Mouse (Mus musculus) embryonic fibroblast, embryonic 13.5 days (primary cell): ENCODE results near the gene Itgb2l.

ENCODE experiments used
- CTCF ChIP-seq: IDR thresholded peaks from 2 replicates; pipeline ENCODE4 v1.5.1; 2011; ENCODE audit warnings: mild to moderate bottlenecking, control low read depth, low read length, moderate library complexity, borderline replicate concordance; ENCODE audit not compliant: insufficient read depth
- POLR2A ChIP-seq: IDR thresholded peaks from 2 replicates; pipeline ENCODE4 v1.6.1; 2011; ENCODE audit warnings: low read depth, mild to moderate bottlenecking, control low read depth, low read length, moderate library complexity

- no peak for TF ChIP-seq POLR2A
- no peak for TF ChIP-seq CTCF
These were observed 65.3 kb downstream of the Itgb2l start for GRCm38 (mm10) chr16:96378111-96378510.
